Mouse (Mus musculus) liver, embryonic 14.5 days (tissue): ENCODE results near the gene Zc3h4. TPM values are rescaled to one million over a fixed set of nuclear protein-coding genes. Genes with fewer than 3 reads are reported as not detected.

Experiments
- ATAC-seq: fragments of 200-750 bp; cut with Nextera tagmentation; 2 replicates; pipeline ENCODE4 v1.8.0; 2017; ENCODE audit warnings: moderate number of reproducible peaks, mild to moderate bottlenecking, moderate library complexity; ENCODE audit not compliant: insufficient read depth
- DNase-seq, 3 experiments: peaks; one replicate each; pipeline ENCODE4 v3.0.0-alpha.2; 2012 to 2013; ENCODE audit warnings: low read depth in 3 of 3, low spot score in 3 of 3
- H3K27ac ChIP-seq: fragments of 300-500 bp; sonication (generic); 2 replicates; pipeline ENCODE4 v1.5.1; 2014; ENCODE audit warnings: moderate library complexity, mild to moderate bottlenecking, control low read depth, inconsistent platforms
- H3K27me3 ChIP-seq: fragments of 300-500 bp; sonication (generic); 2 replicates; pipeline ENCODE4 v1.6.1; 2014; ENCODE audit warnings: mild to moderate bottlenecking, low read length, moderate library complexity; ENCODE audit not compliant: control insufficient read depth, insufficient read depth
- H3K36me3 ChIP-seq: fragments of 300-500 bp; sonication (generic); replicated peaks from 2 replicates; pipeline ENCODE4 v1.6.1; 2014; ENCODE audit warnings: low read depth; ENCODE audit not compliant: control insufficient read depth, insufficient read depth
- H3K4me1 ChIP-seq, 2 experiments: fragments of 200-500 bp in 1 of 2; fragments of 300-500 bp in 1 of 2; sonication (generic) in 1 of 2; replicated peaks; 2 replicates each; pipeline ENCODE4 v1.6.1; 2012 to 2014; ENCODE audit warnings: antibody characterized with exemption in 1 of 2, inconsistent platforms in 1 of 2, low read length in 1 of 2; ENCODE audit not compliant: control insufficient read depth in 2 of 2, insufficient read depth in 2 of 2
- H3K4me2 ChIP-seq: fragments of 300-500 bp; sonication (generic); 2 replicates; pipeline ENCODE4 v1.6.1; 2014; ENCODE audit warnings: low read depth, mild to moderate bottlenecking, control low read depth, moderate library complexity
- H3K4me3 ChIP-seq, 2 experiments: fragments of 200-500 bp in 1 of 2; fragments of 300-500 bp in 1 of 2; sonication (generic) in 1 of 2; 2 replicates each; pipeline ENCODE4 v1.5.1; 2012 to 2014; ENCODE audit warnings: low read depth in 2 of 2, low read length in 2 of 2, mild to moderate bottlenecking in 2 of 2, control low read depth in 1 of 2, inconsistent platforms in 1 of 2, moderate library complexity in 1 of 2; ENCODE audit not compliant: insufficient read depth in 1 of 2
- H3K9ac ChIP-seq: fragments of 300-500 bp; sonication (generic); replicated peaks from 2 replicates; pipeline ENCODE4 v1.6.1; 2014; ENCODE audit warnings: mild to moderate bottlenecking, control low read depth, moderate library complexity
- H3K9me3 ChIP-seq: fragments of 300-500 bp; sonication (generic); 2 replicates; pipeline ENCODE4 v1.6.1; 2016; ENCODE audit warnings: low read length, mixed read lengths; ENCODE audit not compliant: control insufficient read depth
- CTCF ChIP-seq: IDR thresholded peaks from 2 replicates; pipeline ENCODE4 v1.5.1; 2016; ENCODE audit warnings: antibody characterized with exemption, low read depth, control low read depth
- EP300 ChIP-seq: IDR thresholded peaks from 2 replicates; pipeline ENCODE4 v1.6.1; 2016; ENCODE audit warnings: antibody characterized with exemption, low read depth
- WGBS: fragments of 180-500 bp; shearing (Covaris S2); extraction: QIAGEN DNeasy Blood & Tissue Kit; methylation state at CpG from one replicate; pipeline ENCODE4 v1.1.7; 2014; ENCODE audit not compliant: insufficient replicate concordance; 5-methylcytosine and 5-hydroxymethylcytosine counted together
- polyA plus RNA-seq, 2 experiments: library from polyadenylated mRNA; depleted of rRNA in 1 of 2; stranded (reverse) in 1 of 2; unstranded in 1 of 2; fragments of >200 nt; fragmentation: Nextera tagmentation in 1 of 2; extraction: Ambion mirVana in 1 of 2; gene quantifications; 2 replicates each; pipeline versions ENCODE4 v1.2.1 to v1.2.3; 2012 to 2014

Gene Zc3h4
- polyA plus RNA-seq, 2 experiments = 6.0 to 15.2 TPM

DNA sequence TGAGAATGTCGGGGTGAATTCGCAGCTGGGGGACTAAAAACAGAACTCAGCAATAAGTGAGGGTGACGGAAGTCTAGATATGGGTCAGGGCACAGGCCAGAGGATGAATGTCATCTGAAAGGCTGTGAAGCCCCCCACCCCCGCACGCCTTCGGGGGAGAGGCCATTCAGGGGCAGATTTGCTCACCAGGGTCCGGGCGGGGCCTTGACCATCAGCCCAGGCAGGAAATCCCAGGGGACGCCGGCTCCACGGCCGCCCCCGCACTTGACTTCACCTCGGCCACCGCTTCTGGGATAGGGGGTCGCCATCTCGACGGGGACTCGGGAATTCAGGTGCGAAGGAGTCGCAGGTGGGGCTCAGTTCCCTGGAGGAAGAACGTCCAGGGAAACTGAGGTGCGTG is 74.6 kb downstream of the Zc3h4 start:
- TF ChIP-seq EP300 = no peak
- no peak for TF ChIP-seq CTCF
- no peak overlapping the region for H3K4me3 ChIP-seq
- DNase-seq (no peak), ATAC-seq (no peak)
- no peak overlapping the region for H3K4me2 ChIP-seq
- no peaks in the 10 kb centered on the region for H3K9me3 ChIP-seq
- 4% methylated on average over 23 of the region's 23 CpGs for WGBS
- no peak overlapping the region for H3K9ac ChIP-seq
- no peak overlapping the region for H3K27ac ChIP-seq
- no peaks in the 10 kb centered on the region for H3K4me1 ChIP-seq
- H3K36me3 ChIP-seq = no peaks in the 10 kb centered on the region
- H3K27me3 ChIP-seq = peaks cover 57% of the 10 kb centered on the region

DNA sequence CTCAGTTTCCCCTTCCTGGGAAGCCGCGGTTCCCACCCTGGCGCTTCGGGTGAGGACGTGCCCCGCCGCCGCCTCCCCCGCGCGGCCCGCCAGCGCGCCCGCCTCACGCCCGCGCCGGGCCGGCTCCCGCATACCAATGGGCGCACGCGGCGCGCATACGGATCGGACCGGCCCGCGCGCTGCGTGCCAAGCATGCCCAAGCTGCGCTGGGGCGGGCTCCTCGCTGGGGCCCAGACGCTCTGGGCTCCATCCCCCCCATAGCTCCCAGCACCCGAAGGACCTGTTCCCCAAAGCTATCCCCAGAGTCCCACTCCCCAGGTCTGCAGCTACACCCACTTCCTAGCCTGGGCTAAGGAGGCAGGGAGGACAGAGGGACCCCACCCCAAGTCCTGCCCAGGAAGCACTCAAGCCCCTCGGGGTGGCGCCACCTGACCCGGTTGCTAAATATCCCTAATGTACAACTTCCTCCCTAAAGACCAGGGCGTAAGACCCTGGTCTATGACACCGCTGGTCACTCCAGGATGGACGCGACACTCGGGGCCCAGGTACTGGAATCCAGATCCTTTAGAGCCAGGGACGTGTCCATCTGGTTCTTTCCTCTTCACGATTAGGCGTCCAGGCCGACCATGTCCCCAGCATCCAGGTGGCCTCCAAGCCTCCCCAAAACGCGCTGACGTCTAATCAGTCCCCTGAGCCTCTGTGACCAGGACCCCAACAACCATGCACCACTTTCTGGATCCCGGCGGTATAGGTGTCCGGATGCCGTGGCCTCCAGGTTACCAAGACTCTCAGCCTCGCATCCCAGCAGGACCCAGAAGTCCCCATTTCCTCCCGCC is 75.3 kb downstream of the Zc3h4 start:
- H3K36me3 ChIP-seq = no peaks in the 10 kb centered on the region
- H3K4me2 ChIP-seq = peak overlapping the region; percentile 27
- no peak for DNase-seq
- WGBS = 3% methylated on average over 58 of the region's 59 CpGs
- peaks cover 57% of the 10 kb centered on the region for H3K27me3 ChIP-seq
- no peak for ATAC-seq
- no peaks in the 10 kb centered on the region for H3K9me3 ChIP-seq
- no peak overlapping the region for H3K27ac ChIP-seq
- TF ChIP-seq CTCF (no peak), EP300 (no peak)
- H3K9ac ChIP-seq = no peak overlapping the region
- no peak overlapping the region for H3K4me3 ChIP-seq
- no peaks in the 10 kb centered on the region for H3K4me1 ChIP-seq

DNA sequence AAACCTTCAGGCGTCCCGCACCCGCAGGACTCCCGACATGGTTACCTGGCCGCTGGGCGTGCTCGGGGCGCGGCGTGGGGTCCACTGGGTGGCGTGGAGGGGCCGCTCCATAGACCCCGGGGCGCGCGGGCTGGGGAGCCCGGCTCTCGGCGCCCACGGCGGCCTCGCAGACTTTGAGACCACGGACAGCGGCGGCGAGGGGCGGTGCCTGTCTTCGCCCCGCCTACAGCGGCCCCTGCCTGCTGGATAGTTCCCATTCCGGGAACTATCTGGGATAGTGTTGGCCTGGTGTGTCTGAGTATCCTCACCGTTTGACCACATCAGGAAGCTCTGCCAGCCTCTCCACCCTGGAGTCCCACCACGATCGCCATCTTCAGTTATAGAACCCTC is 75.9 kb downstream of the Zc3h4 start:
- no peaks in the 10 kb centered on the region for H3K9me3 ChIP-seq

DNA sequence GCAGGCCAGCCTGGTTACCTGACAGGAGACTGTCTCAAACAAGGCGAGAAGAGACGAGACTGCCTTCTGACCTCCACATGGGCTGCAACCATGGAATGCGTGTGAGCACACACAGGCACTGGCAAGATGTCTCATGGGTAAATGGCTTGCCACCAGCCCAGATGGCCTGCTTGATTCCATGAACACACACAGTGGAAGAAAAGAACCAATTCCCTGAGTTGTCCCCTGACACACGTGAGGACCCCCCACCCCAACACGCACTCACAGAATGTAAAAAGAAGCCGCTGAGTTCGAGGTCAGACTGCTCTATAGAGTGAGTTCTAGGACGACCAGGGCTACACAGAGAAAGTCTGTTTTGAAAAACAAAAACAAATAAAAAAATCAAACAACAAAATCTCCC is 76.9 kb downstream of the Zc3h4 start, which contains the start of gene Npas1:
TSS of gene Npas1 (minus strand) at position 101 of the 400 bp plus-strand sequence.
- Histone ChIP-seq H3K4me3 (no peak within 1 kb of the TSS), H3K27me3 (peaks cover 49% of the 10 kb centered on the region), H3K36me3 (no peaks in the 10 kb centered on the region), H3K9me3 (no peaks in the 10 kb centered on the region), H3K27ac (no peak within 1 kb of the TSS), H3K9ac (no peak within 1 kb of the TSS), H3K4me2 (peak within 1 kb of the TSS; percentile 27), H3K4me1 (no peaks in the 10 kb centered on the region)
- DNase-seq (no peak), ATAC-seq (no peak)
- TF ChIP-seq EP300 (no peak), CTCF (no peak)
- WGBS = 68% methylated on average over 8 of the region's 8 CpGs

More for the DNA sequence above, 75.9 kb downstream of the Zc3h4 start:
- no peak overlapping the region for H3K9ac ChIP-seq
- H3K27ac ChIP-seq = no peak overlapping the region
- no peak for DNase-seq
- H3K4me2 ChIP-seq = peak overlapping the region; percentile 27
- H3K27me3 ChIP-seq = peaks cover 57% of the 10 kb centered on the region
- ATAC-seq = no peak
- no peak overlapping the region for H3K4me3 ChIP-seq
- no peaks in the 10 kb centered on the region for H3K4me1 ChIP-seq
- WGBS = 2% methylated on average over 34 of the region's 34 CpGs
- no peak for TF ChIP-seq EP300
- no peak for TF ChIP-seq CTCF
- no peaks in the 10 kb centered on the region for H3K36me3 ChIP-seq

Other genes with a start within 250 kb of the Zc3h4 start
- 1.2 and 1.6 TPM in 2 replicates for gene Meis3, start 225.8 kb upstream of the Zc3h4 start, polyA plus RNA-seq (2012; rRNA removed)
- 0.70 and 1.0 TPM in 2 replicates for gene Meis3, start 225.8 kb upstream of the Zc3h4 start, polyA plus RNA-seq (2014; fragmentation: Nextera tagmentation; extraction: Ambion mirVana)
- 5.0 and 5.3 TPM in 2 replicates for gene Dhx34, start 178.9 kb upstream of the Zc3h4 start, polyA plus RNA-seq (2012; rRNA removed)
- gene Dhx34, start 178.9 kb upstream of the Zc3h4 start, polyA plus RNA-seq (2014; fragmentation: Nextera tagmentation; extraction: Ambion mirVana) = 3.6 and 3.7 TPM in 2 replicates
- gene C5ar2, start 156.8 kb upstream of the Zc3h4 start, polyA plus RNA-seq (2012; rRNA removed) = 0.47 and 0.56 TPM in 2 replicates
- 0.30 and 0.33 TPM in 2 replicates for gene C5ar2, start 156.8 kb upstream of the Zc3h4 start, polyA plus RNA-seq (2014; fragmentation: Nextera tagmentation; extraction: Ambion mirVana)
- gene C5ar1, start 141.4 kb upstream of the Zc3h4 start, polyA plus RNA-seq (2012; rRNA removed) = 0.95 and 1.1 TPM in 2 replicates
- gene C5ar1, start 141.4 kb upstream of the Zc3h4 start, polyA plus RNA-seq (2014; fragmentation: Nextera tagmentation; extraction: Ambion mirVana) = 1.1 and 1.9 TPM in 2 replicates
- 7.9 and 8.3 TPM in 2 replicates for gene Inafm1, start 127.3 kb upstream of the Zc3h4 start, polyA plus RNA-seq (2012; rRNA removed)
- 3.5 and 4.0 TPM in 2 replicates for gene Inafm1, start 127.3 kb upstream of the Zc3h4 start, polyA plus RNA-seq (2014; fragmentation: Nextera tagmentation; extraction: Ambion mirVana)
- gene Ccdc9, start 114.1 kb upstream of the Zc3h4 start, polyA plus RNA-seq (2012; rRNA removed) = 15.9 and 24.7 TPM in 2 replicates
- 4.2 and 7.6 TPM in 2 replicates for gene Ccdc9, start 114.1 kb upstream of the Zc3h4 start, polyA plus RNA-seq (2014; fragmentation: Nextera tagmentation; extraction: Ambion mirVana)
- gene Bbc3, start 92.5 kb upstream of the Zc3h4 start, polyA plus RNA-seq (2012; rRNA removed) = 3.2 and 3.8 TPM in 2 replicates
- gene Bbc3, start 92.5 kb upstream of the Zc3h4 start, polyA plus RNA-seq (2014; fragmentation: Nextera tagmentation; extraction: Ambion mirVana) = 2.0 and 3.3 TPM in 2 replicates
- gene Sae1, start 13.1 kb upstream of the Zc3h4 start, polyA plus RNA-seq (2012; rRNA removed) = 35.0 and 55.6 TPM in 2 replicates
- 89.3 and 95.5 TPM in 2 replicates for gene Sae1, start 13.1 kb upstream of the Zc3h4 start, polyA plus RNA-seq (2014; fragmentation: Nextera tagmentation; extraction: Ambion mirVana)
- gene Tmem160, start 51.9 kb downstream of the Zc3h4 start, polyA plus RNA-seq (2012; rRNA removed) = 21.5 and 23.6 TPM in 2 replicates
- 34.5 and 36.9 TPM in 2 replicates for gene Tmem160, start 51.9 kb downstream of the Zc3h4 start, polyA plus RNA-seq (2014; fragmentation: Nextera tagmentation; extraction: Ambion mirVana)
- gene Npas1, start 76.8 kb downstream of the Zc3h4 start, polyA plus RNA-seq (2012; rRNA removed) = not detected in 2 replicates
- gene Npas1, start 76.8 kb downstream of the Zc3h4 start, polyA plus RNA-seq (2014; fragmentation: Nextera tagmentation; extraction: Ambion mirVana) = not detected in 2 replicates
- gene Arhgap35, start 214.1 kb downstream of the Zc3h4 start, polyA plus RNA-seq (2012; rRNA removed) = 2.1 and 2.3 TPM in 2 replicates
- 2.0 and 2.2 TPM in 2 replicates for gene Arhgap35, start 214.1 kb downstream of the Zc3h4 start, polyA plus RNA-seq (2014; fragmentation: Nextera tagmentation; extraction: Ambion mirVana)